Mouse (Mus musculus) bone marrow macrophage, adult 2 months (primary cell): ENCODE data around the gene Aamdc.

Source experiments
- CTCF ChIP-seq: IDR thresholded peaks from 2 replicates; pipeline ENCODE4 v1.5.1; 2012; ENCODE audit warnings: low read depth, mild to moderate bottlenecking, low read length, moderate library complexity
- POLR2A ChIP-seq: IDR thresholded peaks from 2 replicates; pipeline ENCODE4 v1.6.1; 2012; ENCODE audit warnings: mild to moderate bottlenecking, low read depth, low read length, borderline replicate concordance

GRCm38 (mm10) chr7:97578361-97579066 is 783 bp downstream of the Aamdc start:
- TF ChIP-seq CTCF (no peak), POLR2A (no peak)
